Mouse (Mus musculus) inflammation-experienced regulatory T-cells, adult 6 months (primary cell): ENCODE measurements around the gene Krt10. TPM values are rescaled to one million over a fixed set of nuclear protein-coding genes. Genes with fewer than 3 reads are reported as not detected.

Experiments
- ATAC-seq: one replicate; pipeline ENCODE4 v1.8.0; 2017
- polyA plus RNA-seq, 3 experiments: library from polyadenylated mRNA; unstranded; fragments of 100-300 nt; shearing (Covaris generic); gene quantifications; one replicate each; pipeline ENCODE4 v1.2.1; 2017

Gene Krt10
- polyA plus RNA-seq, 3 experiments from 2014 or later: 4.5 to 13.5 (median 7.3) TPM

- ATAC-seq: no peak
These were observed 19.2 kb downstream of the Krt10 start for GRCm38 (mm10) chr11:99369853-99370451.

GRCm38 (mm10) chr11:99369229-99369628, 19.9 kb downstream of the Krt10 start:
- no peak for ATAC-seq

DNA sequence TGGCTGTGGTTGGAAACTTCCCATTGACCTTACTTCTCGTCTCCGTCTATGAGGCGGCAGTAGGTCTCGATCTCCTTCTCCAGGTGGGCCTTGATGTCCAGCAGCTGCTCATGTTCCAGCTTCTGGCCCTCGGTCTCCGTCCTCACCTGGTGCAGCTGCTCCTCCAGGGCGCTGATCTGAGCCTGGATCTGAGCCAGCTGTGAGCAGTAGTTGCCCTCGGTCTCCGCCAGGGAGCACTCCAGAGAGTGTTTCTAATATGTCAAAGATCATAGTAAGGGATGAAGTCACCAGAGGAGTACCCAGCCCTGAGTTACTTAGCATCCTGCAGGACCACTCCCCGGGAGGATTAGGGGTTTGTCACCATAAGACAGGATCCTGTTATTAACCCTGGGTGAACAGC, 22.4 kb downstream of the Krt10 start:
- ATAC-seq: no peak

DNA sequence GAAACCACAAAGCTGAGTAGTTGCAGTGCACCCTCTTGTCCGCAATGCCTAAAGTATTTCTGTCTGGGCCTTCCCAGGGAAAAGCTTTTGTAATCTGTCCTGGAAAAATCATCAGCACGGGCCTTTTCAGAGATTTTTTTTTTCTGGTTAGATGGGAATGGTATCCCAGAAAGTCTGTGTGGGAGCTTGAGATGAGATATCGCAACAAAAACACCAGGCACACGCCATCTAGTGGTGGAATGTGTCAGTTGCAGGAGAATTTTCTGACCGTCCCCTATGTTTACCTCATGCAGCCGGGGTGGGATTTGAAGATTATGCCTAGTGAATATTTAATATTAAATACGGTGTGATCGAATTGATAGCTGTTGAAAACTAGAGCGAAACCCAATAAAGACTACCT, 24.8 kb downstream of the Krt10 start:
- ATAC-seq: no peak

DNA sequence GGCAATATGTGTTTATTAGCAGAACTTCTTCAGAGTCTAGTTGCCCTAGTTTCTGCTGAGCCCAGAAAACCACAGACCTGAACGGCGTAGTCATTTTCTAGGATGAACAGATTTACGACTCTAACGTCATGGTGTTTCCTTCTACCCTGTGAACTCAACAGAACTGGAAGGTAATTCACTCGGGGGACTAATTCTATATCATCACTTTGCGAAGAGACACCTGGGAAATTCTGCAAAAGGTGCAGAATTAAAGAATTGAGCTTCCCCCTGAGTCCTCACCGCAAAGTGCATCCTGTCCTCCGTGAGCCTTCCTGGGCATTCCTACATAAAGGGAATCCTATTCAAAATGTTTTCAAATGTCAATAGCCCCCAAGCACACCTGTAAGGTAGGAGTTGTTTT, 27.7 kb downstream of the Krt10 start:
- no peak for ATAC-seq

- no peak for ATAC-seq
These were observed 38.2 kb downstream of the Krt10 start, which contains the start of gene Krt27 for GRCm38 (mm10) chr11:99351004-99351403. TSS of gene Krt27 (minus strand) at chr11:99351104.

- ATAC-seq: no peak
These were observed 49.8 kb downstream of the Krt10 start for GRCm38 (mm10) chr11:99339299-99339847.

GRCm38 (mm10) chr11:99337866-99338265, 51.3 kb downstream of the Krt10 start, which contains the start of gene Krt26:
TSS of gene Krt26 (minus strand) at chr11:99337966.
- no peak for ATAC-seq

Other genes with a start within 250 kb of the Krt10 start
- 100 to 1,000 TPM in 2 of 3 experiments, 10 to 100 TPM in 1; 16.6 to 295 (median 286) TPM for gene Ccr7, start 234.3 kb downstream of the Krt10 start, polyA plus RNA-seq
- gene Smarce1, start 158.3 kb downstream of the Krt10 start, polyA plus RNA-seq: 100 to 1,000 TPM; 127 to 184 (median 159) TPM
- 1 to 10 TPM; 2.1 to 2.7 (median 2.1) TPM for gene Krt222, start 145.3 kb downstream of the Krt10 start, polyA plus RNA-seq
- not detected for gene Krt24, start 104.1 kb downstream of the Krt10 start, polyA plus RNA-seq
- not detected for gene Krt25, start 66.4 kb downstream of the Krt10 start, polyA plus RNA-seq
- gene Krt26, start 51.4 kb downstream of the Krt10 start, polyA plus RNA-seq: not detected
- not detected for gene Krt27, start 38.3 kb downstream of the Krt10 start, polyA plus RNA-seq
- not detected for gene Krt28, start 14.5 kb downstream of the Krt10 start, polyA plus RNA-seq
- gene Krt12, start 32.9 kb upstream of the Krt10 start, polyA plus RNA-seq: not detected
- gene Krt20, start 48.8 kb upstream of the Krt10 start, polyA plus RNA-seq: not detected
- gene Krt23, start 103.8 kb upstream of the Krt10 start, polyA plus RNA-seq: not detected
- not detected for gene Krt39, start 132.0 kb upstream of the Krt10 start, polyA plus RNA-seq
- gene Krt40, start 153.8 kb upstream of the Krt10 start, polyA plus RNA-seq: not detected
- not detected for gene Krtap3-3, start 161.5 kb upstream of the Krt10 start, polyA plus RNA-seq
- not detected for gene Krtap3-2, start 167.5 kb upstream of the Krt10 start, polyA plus RNA-seq
- gene Gm11939, start 170.1 kb upstream of the Krt10 start, polyA plus RNA-seq: not detected
- not detected for gene Krtap3-1, start 177.3 kb upstream of the Krt10 start, polyA plus RNA-seq
- not detected for gene Krtap1-5, start 191.7 kb upstream of the Krt10 start, polyA plus RNA-seq
- not detected for gene Krtap1-4, start 194.3 kb upstream of the Krt10 start, polyA plus RNA-seq
- not detected for gene Krtap1-3, start 202.0 kb upstream of the Krt10 start, polyA plus RNA-seq
- not detected for gene Krtap9-3, start 208.7 kb upstream of the Krt10 start, polyA plus RNA-seq
- gene Gm11938, start 213.9 kb upstream of the Krt10 start, polyA plus RNA-seq: not detected
- gene Gm11937, start 220.8 kb upstream of the Krt10 start, polyA plus RNA-seq: not detected
- gene Krtap2-4, start 225.5 kb upstream of the Krt10 start, polyA plus RNA-seq: not detected
- gene Gm11562, start 231.1 kb upstream of the Krt10 start, polyA plus RNA-seq: not detected
- gene Krtap4-1, start 238.9 kb upstream of the Krt10 start, polyA plus RNA-seq: not detected
- not detected for gene Krtap4-2, start 245.7 kb upstream of the Krt10 start, polyA plus RNA-seq